Mouse (Mus musculus) CH12.LX (cell line): ENCODE results near the gene Upf2.

Source experiments
- BHLHE40 ChIP-seq: IDR thresholded peaks from 2 replicates; pipeline ENCODE4 v1.6.1; 2011; ENCODE audit warnings: mild to moderate bottlenecking, low read depth, low read length, improper control_type of control experiment
- CHD1 ChIP-seq: IDR thresholded peaks from 2 replicates; pipeline ENCODE4 v1.6.1; 2012; ENCODE audit warnings: low read depth, low read length, improper control_type of control experiment, inconsistent platforms
- CHD2 ChIP-seq: IDR thresholded peaks from 2 replicates; pipeline ENCODE4 v1.6.1; 2011; ENCODE audit warnings: low read length, improper control_type of control experiment
- CTCF ChIP-seq, 2 experiments: IDR thresholded peaks in 1 of 2; conservative IDR thresholded peaks in 1 of 2; 2 replicates each; pipeline ENCODE4 v1.5.1; 2011 to 2012; ENCODE audit warnings: low read depth in 2 of 2, low read length in 2 of 2, improper control_type of control experiment in 1 of 2, inconsistent platforms in 1 of 2, mild to moderate bottlenecking in 1 of 2, moderate library complexity in 1 of 2
- E2F4 ChIP-seq: IDR thresholded peaks from 2 replicates; pipeline ENCODE4 v1.6.1; 2011; ENCODE audit warnings: low read depth, low read length, improper control_type of control experiment; ENCODE audit not compliant: insufficient replicate concordance
- EP300 ChIP-seq: IDR thresholded peaks from 2 replicates; pipeline ENCODE4 v1.6.1; 2011; ENCODE audit warnings: low read length, improper control_type of control experiment
- HCFC1 ChIP-seq: IDR thresholded peaks from 2 replicates; pipeline ENCODE4 v1.6.1; 2012; ENCODE audit warnings: low read depth, mild to moderate bottlenecking, inconsistent platforms, low read length, improper control_type of control experiment
- MAFK ChIP-seq: IDR thresholded peaks from 2 replicates; pipeline ENCODE4 v1.6.1; 2011; ENCODE audit warnings: low read length, improper control_type of control experiment; ENCODE audit not compliant: insufficient replicate concordance
- MAZ ChIP-seq: IDR thresholded peaks from 2 replicates; pipeline ENCODE4 v1.6.1; 2012; ENCODE audit warnings: low read depth, mild to moderate bottlenecking, inconsistent platforms, low read length, improper control_type of control experiment, moderate library complexity
- MYC ChIP-seq: IDR thresholded peaks from 2 replicates; pipeline ENCODE4 v1.6.1; 2011; ENCODE audit warnings: low read depth, mild to moderate bottlenecking, improper control_type of control experiment, low read length
- POLR2A ChIP-seq: IDR thresholded peaks from 2 replicates; pipeline ENCODE4 v1.6.1; 2011; ENCODE audit warnings: low read depth, mild to moderate bottlenecking, improper control_type of control experiment, low read length
- RCOR1 ChIP-seq: conservative IDR thresholded peaks from 2 replicates; pipeline ENCODE4 v1.6.1; 2012; ENCODE audit warnings: low read depth, mild to moderate bottlenecking, inconsistent platforms, low read length, improper control_type of control experiment
- UBTF ChIP-seq: IDR thresholded peaks from 2 replicates; pipeline ENCODE4 v1.6.1; 2012; ENCODE audit warnings: low read depth, mild to moderate bottlenecking, inconsistent platforms, low read length, improper control_type of control experiment, moderate library complexity

DNA sequence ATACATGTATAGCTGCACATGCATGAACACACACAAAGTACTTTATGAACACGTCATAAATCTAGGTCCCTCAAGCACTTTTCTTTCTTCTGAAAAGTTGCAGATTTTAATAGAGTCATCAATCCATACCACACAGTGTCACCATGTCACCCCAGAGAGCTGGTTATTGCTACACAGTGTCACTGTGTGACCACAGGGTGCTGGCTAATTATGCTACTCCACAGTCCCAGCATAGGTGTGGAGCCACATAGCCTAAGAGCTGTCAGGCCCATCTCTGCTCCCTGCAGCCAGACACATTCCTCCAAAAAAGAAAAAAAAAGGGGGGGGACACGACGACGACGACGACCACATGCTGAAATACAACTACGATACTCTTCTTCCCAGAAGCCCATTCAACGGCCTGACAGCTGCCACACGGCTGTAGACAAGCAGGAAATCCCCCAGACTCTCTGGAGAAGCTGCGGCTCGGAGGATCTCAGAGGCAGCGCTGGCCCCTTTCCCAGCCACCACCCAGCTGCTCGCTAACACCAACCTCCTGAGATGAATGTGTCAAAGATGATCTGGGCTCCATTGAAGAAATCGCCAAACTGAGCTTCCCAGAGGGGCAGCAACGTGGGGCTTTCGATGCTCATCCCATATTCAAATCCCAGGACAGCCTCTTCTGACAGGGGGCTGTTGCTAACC, 39.8 kb upstream of the Upf2 start:
- TF ChIP-seq BHLHE40 (no peak), UBTF (no peak), CTCF (conservative IDR thresholded peaks at IDR 0.05 in 1 of 2, IDR thresholded peaks at IDR 0.05 in 1 of 2; ENCODE audit: low read depth in 2 of 2, low read length in 2 of 2) (no peak), CHD1 (no peak), POLR2A (no peak), MYC (no peak), MAZ (no peak), HCFC1 (no peak), MAFK (no peak), RCOR1 (no peak), CHD2 (no peak), EP300 (no peak), E2F4 (no peak)
